Mouse (Mus musculus) C2C12 (cell line): ENCODE measurements around the gene Ckb.

Source experiments
- CTCF ChIP-seq: IDR thresholded peaks from one replicate; pipeline ENCODE4 v1.5.1; 2011; ENCODE audit not compliant: control insufficient read depth, insufficient read depth, insufficient read length
- USF1 ChIP-seq: IDR thresholded peaks from one replicate; pipeline ENCODE4 v1.6.1; 2011; ENCODE audit warnings: low read depth, mild to moderate bottlenecking, control low read depth, moderate library complexity

DNA sequence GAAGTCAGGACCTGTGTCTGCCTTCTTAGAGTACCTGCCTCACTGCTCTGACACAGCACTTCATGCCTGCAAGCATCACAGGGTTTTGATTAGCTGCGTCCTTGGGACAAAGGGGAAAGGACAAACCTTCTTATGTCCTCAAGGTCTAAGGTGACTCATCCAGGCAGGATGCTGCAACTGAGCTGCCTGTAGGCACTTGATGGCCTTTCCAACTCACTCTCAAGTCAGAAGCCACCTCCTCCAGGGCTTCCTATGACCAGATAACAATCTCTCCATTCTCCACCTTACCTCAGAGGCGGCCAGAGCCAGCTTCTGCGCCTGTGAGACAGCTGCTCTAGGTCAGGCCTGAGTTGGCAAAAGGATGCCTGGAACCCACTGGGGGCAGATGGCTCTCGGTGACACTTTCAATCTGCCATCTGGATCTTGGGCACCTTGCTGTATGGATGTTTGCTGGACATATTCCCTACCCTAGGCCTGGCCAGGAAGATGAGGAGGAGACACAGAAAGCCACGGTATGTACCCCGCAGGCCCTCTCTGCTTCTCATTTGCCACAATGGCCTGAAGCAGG is 26.3 kb upstream of the Ckb start:
- no peak for TF ChIP-seq CTCF
- no peak for TF ChIP-seq USF1
